Mouse (Mus musculus): Measurements from ENCODE around the gene Cux2. TPM values are rescaled to one million over a fixed set of nuclear protein-coding genes. Genes with fewer than 3 reads are reported as not detected.

Cux2 gene
- total RNA-seq, 2 experiments from 2014 or later = 12.2 to 13.6 TPM

GRCm38 (mm10) chr5:121816611-121817010 lies 233.3 kb downstream of the Cux2 start:
- DNase-seq = no peak

- DNase-seq = no peak
Observed at GRCm38 (mm10) chr5:121815867-121816380, 234.0 kb downstream of the Cux2 start.

GRCm38 (mm10) chr5:121815067-121815466 lies 234.8 kb downstream of the Cux2 start:
- peak; percentile 75 for DNase-seq

- no peak for DNase-seq
Observed at GRCm38 (mm10) chr5:121813744-121814143, 236.2 kb downstream of the Cux2 start.

GRCm38 (mm10) chr5:121812526-121813243 lies 237.2 kb downstream of the Cux2 start:
- DNase-seq = no peak

- DNase-seq = no peak
Observed at GRCm38 (mm10) chr5:121811485-121811931, 238.4 kb downstream of the Cux2 start.

- no peak for DNase-seq
Observed at GRCm38 (mm10) chr5:121810331-121811151, 239.4 kb downstream of the Cux2 start.

GRCm38 (mm10) chr5:121809667-121810224 lies 240.2 kb downstream of the Cux2 start:
- peak; percentile 75 for DNase-seq

GRCm38 (mm10) chr5:121808202-121808601 lies 241.7 kb downstream of the Cux2 start:
- no peak for DNase-seq

GRCm38 (mm10) chr5:121807186-121807585 lies 242.7 kb downstream of the Cux2 start:
- no peak for DNase-seq

Small RNA genes within 50 kb of the gene (microRNA-seq; reads per million reads assigned to microRNA genes)
- gene Mir7031 = 3.5 to 3.7 reads per million in 2 experiments

Other genes starting within 250 kb of the Cux2 start
- gene Sh2b3, start 212.5 kb downstream of the Cux2 start, total RNA-seq (2021) = 10 to 100 TPM; 36.7 to 39.2 TPM
- 10 to 100 TPM in 1 of 2 experiments, 1 to 10 TPM in 1; 9.3 to 10.9 TPM for gene Pheta1, start 201.1 kb downstream of the Cux2 start, total RNA-seq (2021)
- gene Myl2, start 50.8 kb upstream of the Cux2 start, total RNA-seq (2021) = over 10,000 TPM; 18,495 to 19,403 TPM
- under 1 TPM in 1 of 2 experiments, not detected in 1; 0.36 TPM for gene Ccdc63, start 90.7 kb upstream of the Cux2 start, total RNA-seq (2021)
- 100 to 1,000 TPM; 216 to 217 TPM for gene Ppp1cc, start 108.2 kb upstream of the Cux2 start, total RNA-seq (2021)
- 1 to 10 TPM; 1.9 to 2.0 TPM for gene Hvcn1, start 156.7 kb upstream of the Cux2 start, total RNA-seq (2021)
- 1 to 10 TPM; 6.0 to 6.1 TPM for gene Tctn1, start 214.4 kb upstream of the Cux2 start, total RNA-seq (2021)
- 10 to 100 TPM; 44.0 to 47.2 TPM for gene Pptc7, start 234.3 kb upstream of the Cux2 start, total RNA-seq (2021)

Data from heart, postnatal 4 days (tissue).